Mouse (Mus musculus): ENCODE results near the gene Lig3. TPM values are rescaled to one million over a fixed set of nuclear protein-coding genes. Genes with fewer than 3 reads are reported as not detected.

Gene Lig3
- total RNA-seq, 2 experiments from 2014 or later, result 37.6 to 39.5 TPM

Other genes with a start within 250 kb of the Lig3 start
- 0.30 and 0.32 TPM in 2 replicates for gene Cct6b, start 16.8 kb upstream of the Lig3 start, total RNA-seq (2015)
- gene Cct6b, start 16.8 kb upstream of the Lig3 start, total RNA-seq (2017), result 0.08 and 0.37 TPM in 2 replicates
- gene Zfp830, start 16.8 kb upstream of the Lig3 start, total RNA-seq (2015), result 20.1 and 20.8 TPM in 2 replicates
- 46.3 and 54.1 TPM in 2 replicates for gene Zfp830, start 16.8 kb upstream of the Lig3 start, total RNA-seq (2017)
- gene Rffl, start 90.1 kb downstream of the Lig3 start, total RNA-seq (2015), result 26.3 and 27.5 TPM in 2 replicates
- 18.3 and 18.9 TPM in 2 replicates for gene Rffl, start 90.1 kb downstream of the Lig3 start, total RNA-seq (2017)
- gene Rad51d, start 109.5 kb downstream of the Lig3 start, total RNA-seq (2015), result 14.7 and 15.6 TPM in 2 replicates
- gene Rad51d, start 109.5 kb downstream of the Lig3 start, total RNA-seq (2017), result 9.8 and 10.6 TPM in 2 replicates
- not detected in 2 replicates for gene Fndc8, start 111.0 kb downstream of the Lig3 start, total RNA-seq (2015)
- gene Fndc8, start 111.0 kb downstream of the Lig3 start, total RNA-seq (2017), result not detected in 2 replicates
- gene Nle1, start 127.3 kb downstream of the Lig3 start, total RNA-seq (2015), result 21.1 and 27.4 TPM in 2 replicates
- gene Nle1, start 127.3 kb downstream of the Lig3 start, total RNA-seq (2017), result 20.3 and 27.2 TPM in 2 replicates
- 0.05 and 0.07 TPM in 2 replicates for gene Unc45b, start 129.4 kb downstream of the Lig3 start, total RNA-seq (2015)
- gene Unc45b, start 129.4 kb downstream of the Lig3 start, total RNA-seq (2017), result not detected in 2 replicates
- 1.4 and 1.5 TPM in 2 replicates for gene Slfn5, start 170.2 kb downstream of the Lig3 start, total RNA-seq (2015)
- gene Slfn5, start 170.2 kb downstream of the Lig3 start, total RNA-seq (2017), result 1.7 and 2.8 TPM in 2 replicates
- gene Slfn9, start 210.7 kb downstream of the Lig3 start, total RNA-seq (2015), result 33.4 and 33.6 TPM in 2 replicates
- 33.1 and 41.3 TPM in 2 replicates for gene Slfn9, start 210.7 kb downstream of the Lig3 start, total RNA-seq (2017)
- gene Slfn8, start 239.7 kb downstream of the Lig3 start, total RNA-seq (2015), result 8.6 and 10.9 TPM in 2 replicates
- gene Slfn8, start 239.7 kb downstream of the Lig3 start, total RNA-seq (2017), result 7.7 and 13.3 TPM in 2 replicates